Mouse (Mus musculus) adrenal gland, postnatal 0 days (tissue): ENCODE results near the gene Klhl23. TPM values are rescaled to one million over a fixed set of nuclear protein-coding genes. Genes with fewer than 3 reads are reported as not detected.

Experiments
- polyA plus RNA-seq: library from polyadenylated mRNA; unstranded; fragments of >200 nt; fragmentation: Nextera tagmentation; extraction: Ambion mirVana; gene quantifications from 2 replicates; pipeline ENCODE4 v1.2.1, GENCODE M21; 2015

The Klhl23 gene
- 13.7 and 15.8 TPM in 2 replicates for polyA plus RNA-seq

DNA sequence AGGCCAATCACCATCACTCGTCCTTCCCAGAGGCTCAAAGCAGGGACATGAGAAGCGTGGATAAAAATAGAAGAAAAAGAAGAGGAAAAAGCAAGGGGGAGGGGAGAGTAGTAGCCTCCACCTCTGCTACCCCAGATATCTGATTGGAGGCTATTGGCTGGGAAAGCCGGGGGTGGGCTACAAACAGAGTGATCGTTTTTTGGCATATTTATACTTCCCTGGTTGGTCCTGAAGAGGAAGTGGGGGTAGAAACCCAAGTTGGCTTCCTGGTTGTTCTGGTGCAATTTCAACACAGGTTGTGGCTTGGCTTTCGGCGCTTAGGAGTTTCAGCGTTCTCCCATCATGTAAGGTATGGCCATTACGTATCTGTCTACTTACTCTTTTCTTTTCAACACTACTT lies at the start of gene Klhl23:
Gene Klhl23 (plus strand): TSS at position 234 of the 400 bp plus-strand sequence.

DNA sequence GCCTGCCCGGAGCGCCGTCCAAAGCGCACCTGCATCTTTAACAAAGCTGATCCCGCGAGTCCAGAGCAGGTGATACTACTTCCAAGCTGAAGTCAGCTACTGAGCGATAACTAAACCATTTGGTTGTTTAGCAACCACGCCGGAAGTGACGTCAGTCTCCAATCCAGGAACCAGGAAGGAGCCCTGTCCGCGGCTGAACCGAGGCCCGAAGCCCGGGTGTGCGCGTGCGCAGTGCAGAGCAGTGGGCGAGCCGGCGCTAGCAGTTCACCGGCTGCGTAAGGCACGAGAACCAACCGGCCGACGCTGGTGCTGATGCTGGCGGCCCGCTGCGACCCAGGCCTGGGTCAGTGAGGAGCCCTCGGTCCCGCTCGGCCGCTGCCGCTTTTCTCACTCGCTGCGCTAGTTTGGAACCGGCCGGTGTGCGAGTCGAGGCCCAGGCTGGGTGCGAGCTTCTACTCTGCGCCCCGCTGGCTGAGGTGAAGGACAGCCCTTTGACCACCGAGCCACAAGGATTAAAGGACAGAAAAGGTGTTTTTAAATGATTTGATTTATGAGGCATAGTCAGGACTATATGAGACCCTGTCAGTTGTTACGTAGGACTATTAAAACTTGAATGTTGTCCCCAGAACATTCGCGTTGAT lies 32.2 kb upstream of the Klhl23 start, which contains the start of the genes Ccdc173 and Phospho2:
Gene Ccdc173 (minus strand): TSS at position 147 of the 641 bp plus-strand sequence.
Gene Phospho2 (plus strand): TSS at position 195 of the 641 bp plus-strand sequence.

GRCm38 (mm10) chr2:69861485-69862091 lies 39.8 kb downstream of the Klhl23 start, which contains the start of gene Ssb:
Gene Ssb, plus strand, starts transcription at chr2:69861562.

GRCm38 (mm10) chr2:69885451-69886305 lies 63.9 kb downstream of the Klhl23 start, which contains the start of gene Mettl5:
Gene Mettl5, minus strand, starts transcription at chr2:69885615.

Other genes with a start within 250 kb of the Klhl23 start
- 0.55 and 0.76 TPM in 2 replicates for gene Lrp2, start 235.9 kb upstream of the Klhl23 start, polyA plus RNA-seq
- 15.4 and 26.5 TPM in 2 replicates for gene Bbs5, start 174.8 kb upstream of the Klhl23 start, polyA plus RNA-seq
- gene Klhl41, start 151.8 kb upstream of the Klhl23 start, polyA plus RNA-seq, result 0.28 and 2.2 TPM in 2 replicates
- gene Fastkd1, start 108.4 kb upstream of the Klhl23 start, polyA plus RNA-seq, result 6.6 and 9.1 TPM in 2 replicates
- gene Ppig, start 99.4 kb upstream of the Klhl23 start, polyA plus RNA-seq, result 93.3 and 111 TPM in 2 replicates
- gene Ccdc173, start 32.4 kb upstream of the Klhl23 start, polyA plus RNA-seq, result 2.1 and 2.5 TPM in 2 replicates
- 33.4 and 36.1 TPM in 2 replicates for gene Phospho2, start 32.3 kb upstream of the Klhl23 start, polyA plus RNA-seq
- 339 and 370 TPM in 2 replicates for gene Ssb, start 39.6 kb downstream of the Klhl23 start, polyA plus RNA-seq
- 37.7 and 48.4 TPM in 2 replicates for gene Mettl5, start 63.7 kb downstream of the Klhl23 start, polyA plus RNA-seq
- 6.4 and 10.9 TPM in 2 replicates for gene Ubr3, start 75.3 kb downstream of the Klhl23 start, polyA plus RNA-seq
- 0.01 TPM in 1 of 2 replicates, not detected in the other for gene Myo3b, start 217.2 kb downstream of the Klhl23 start, polyA plus RNA-seq